Mouse (Mus musculus) effector memory CD4-positive, alpha-beta T cell, adult 7 months (primary cell): Measurements from ENCODE around the gene Igf2r. TPM values are rescaled to one million over a fixed set of nuclear protein-coding genes. Genes with fewer than 3 reads are reported as not detected.

Source experiments
- polyA plus RNA-seq: library from polyadenylated mRNA; unstranded; fragments of 100-300 nt; shearing (Covaris generic); gene quantifications from one replicate; pipeline ENCODE4 v1.2.1, GENCODE M21; 2017

Gene Igf2r
- 44.3 TPM for polyA plus RNA-seq

DNA sequence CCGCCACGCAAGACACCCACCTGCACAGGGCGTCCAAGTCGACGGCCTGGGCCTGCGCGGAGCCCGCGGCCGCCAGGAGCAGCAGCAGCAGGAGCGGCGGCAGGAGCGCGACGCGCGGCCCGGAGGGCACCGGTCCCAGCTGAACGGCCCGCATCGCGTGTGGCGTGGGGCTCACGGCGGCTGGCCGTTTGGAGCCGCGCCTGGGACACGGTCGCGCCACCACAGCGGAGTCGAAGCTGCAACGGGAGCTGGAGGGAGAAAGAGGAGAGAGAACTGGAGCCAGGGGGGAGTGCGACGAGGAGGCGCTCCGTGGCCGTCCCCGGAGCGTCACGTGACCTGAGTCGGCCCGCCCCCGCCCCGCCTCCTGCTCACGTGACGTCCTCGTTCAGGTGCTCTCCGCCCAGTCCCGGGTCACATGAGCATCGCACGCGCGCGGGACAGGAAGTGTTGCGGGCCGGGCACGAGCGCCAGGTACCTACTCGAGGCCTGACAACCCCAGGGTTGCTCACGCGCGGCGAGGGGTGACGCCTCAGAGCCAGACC, at the start of gene Igf2r:
TSS of gene Igf2r (minus strand) at position 285 of the 542 bp plus-strand sequence.

DNA sequence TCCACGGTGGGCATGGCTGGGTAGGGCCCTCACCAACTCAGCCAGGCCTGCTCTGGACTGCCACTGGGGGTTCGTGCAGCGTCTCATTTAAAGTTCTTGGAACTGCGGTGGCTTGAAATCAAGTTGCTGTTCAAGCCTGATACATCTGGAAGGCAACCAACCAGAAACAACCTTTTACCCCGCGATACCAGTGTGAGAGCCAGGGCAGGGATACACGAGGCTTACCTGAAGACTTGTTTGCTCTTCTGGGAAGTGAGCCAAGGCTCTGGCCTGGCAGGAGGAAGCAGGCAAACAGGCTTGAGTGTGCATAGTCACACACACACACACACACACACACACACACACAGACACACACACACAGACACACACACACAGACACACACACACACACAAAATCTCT, 93.8 kb downstream of the Igf2r start, which contains the start of gene Slc22a1:
TSS of gene Slc22a1 (minus strand) at position 184 of the 400 bp plus-strand sequence.

Other genes starting within 250 kb of the Igf2r start
- gene Slc22a2, start 185.5 kb downstream of the Igf2r start, polyA plus RNA-seq = not detected
- gene Slc22a1, start 93.8 kb downstream of the Igf2r start, polyA plus RNA-seq = not detected
- gene Mas1, start 98.5 kb upstream of the Igf2r start, polyA plus RNA-seq = not detected
- not detected for gene Mrgprh, start 106.4 kb upstream of the Igf2r start, polyA plus RNA-seq
- 2.1 TPM for gene Pnldc1, start 140.6 kb upstream of the Igf2r start, polyA plus RNA-seq
- 218 TPM for gene Tcp1, start 146.0 kb upstream of the Igf2r start, polyA plus RNA-seq
- gene Mrpl18, start 146.7 kb upstream of the Igf2r start, polyA plus RNA-seq = 54.3 TPM
- 2.1 TPM for gene Acat3, start 170.9 kb upstream of the Igf2r start, polyA plus RNA-seq
- 36.6 TPM for gene Acat2, start 191.1 kb upstream of the Igf2r start, polyA plus RNA-seq
- 83.1 TPM for gene Wtap, start 224.5 kb upstream of the Igf2r start, polyA plus RNA-seq
- gene Sod2, start 237.2 kb upstream of the Igf2r start, polyA plus RNA-seq = 101 TPM